Mouse (Mus musculus): ENCODE measurements around the gene Mpped2.

Mpped2 gene

GRCm38 (mm10) chr2:106857711-106858110, 164.6 kb downstream of the Mpped2 start:
- DNase-seq: no peak

- DNase-seq: no peak
Measured at GRCm38 (mm10) chr2:106860856-106861679, 168.0 kb downstream of the Mpped2 start.

- no peak for DNase-seq
Measured at GRCm38 (mm10) chr2:106863050-106863653, 170.1 kb downstream of the Mpped2 start.

- no peak for DNase-seq
Measured at GRCm38 (mm10) chr2:106865148-106865786, 172.2 kb downstream of the Mpped2 start.

- no peak for DNase-seq
Measured at GRCm38 (mm10) chr2:106866303-106866702, 173.2 kb downstream of the Mpped2 start.

- DNase-seq: no peak
Measured at GRCm38 (mm10) chr2:106870886-106871285, 177.8 kb downstream of the Mpped2 start.

- DNase-seq: no peak
Measured at GRCm38 (mm10) chr2:106873166-106873565, 180.1 kb downstream of the Mpped2 start.

GRCm38 (mm10) chr2:106883390-106883789, 190.3 kb downstream of the Mpped2 start:
- no peak for DNase-seq

- DNase-seq: no peak
Measured at GRCm38 (mm10) chr2:106888174-106888573, 195.1 kb downstream of the Mpped2 start.

GRCm38 (mm10) chr2:106889297-106890000, 196.4 kb downstream of the Mpped2 start:
- DNase-seq: peak; percentile 60

- no peak for DNase-seq
Measured at GRCm38 (mm10) chr2:106893376-106893775, 200.3 kb downstream of the Mpped2 start.

GRCm38 (mm10) chr2:106895326-106896023, 202.4 kb downstream of the Mpped2 start:
- no peak for DNase-seq

- no peak for DNase-seq
Measured at GRCm38 (mm10) chr2:106896024-106896384, 202.9 kb downstream of the Mpped2 start.

- no peak for DNase-seq
Measured at GRCm38 (mm10) chr2:106911951-106912480, 218.9 kb downstream of the Mpped2 start.
